Mouse (Mus musculus) brain, embryonic 18.5 days (tissue): ENCODE results near the gene Spata17.
A peak's percentile ranks its signal among the peaks of the same experiment; 100 is the strongest.
"Not testable (repeated sequence)": the region's sequence is repeated elsewhere in the genome, so short reads cannot be mapped to it uniquely, and the experiment has no call there.

ENCODE experiments used
- DNase-seq: peaks from one replicate; pipeline ENCODE4 v3.0.0-alpha.2; 2012; ENCODE audit warnings: low read depth, low spot score

Gene Spata17

DNA sequence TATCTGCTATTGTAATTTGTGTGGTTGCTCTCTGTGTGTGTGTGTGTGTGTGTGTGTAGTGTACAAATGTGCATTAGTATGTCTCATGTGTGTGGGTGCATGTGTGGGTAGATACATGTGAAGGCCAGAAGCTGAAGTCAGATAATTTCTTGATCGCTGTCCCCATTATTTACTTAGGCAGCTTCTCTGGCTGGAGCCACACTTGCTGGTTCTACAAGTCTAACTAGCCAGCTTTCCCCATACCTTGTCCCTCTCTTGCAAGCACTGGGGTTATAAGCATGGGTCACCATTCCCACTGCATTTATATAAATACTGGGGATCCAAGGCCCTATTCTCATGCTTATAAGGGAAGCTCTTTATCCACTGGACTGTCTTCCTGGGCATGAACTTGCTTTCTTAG is 39.3 kb downstream of the Spata17 start:
- no peak for DNase-seq

DNA sequence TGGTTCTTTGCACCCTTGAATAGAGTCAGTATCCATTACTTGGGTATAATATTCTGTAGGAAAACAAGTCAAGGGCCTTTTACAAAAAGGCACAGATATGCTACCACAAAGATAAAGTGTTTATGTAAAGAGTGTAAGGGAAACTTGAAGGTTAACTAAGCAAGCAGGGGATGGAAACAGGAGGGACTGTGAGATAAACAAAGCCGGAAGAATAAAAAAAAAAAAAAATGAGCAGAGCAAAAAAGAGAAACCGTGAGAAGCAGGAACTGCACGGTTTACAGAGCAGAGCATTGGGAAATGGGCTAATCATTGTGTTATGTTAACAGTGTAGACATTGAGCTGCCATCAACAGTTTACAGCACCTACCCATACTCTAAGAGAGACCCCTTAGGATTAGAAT is 44.9 kb downstream of the Spata17 start:
- DNase-seq = no peak

DNA sequence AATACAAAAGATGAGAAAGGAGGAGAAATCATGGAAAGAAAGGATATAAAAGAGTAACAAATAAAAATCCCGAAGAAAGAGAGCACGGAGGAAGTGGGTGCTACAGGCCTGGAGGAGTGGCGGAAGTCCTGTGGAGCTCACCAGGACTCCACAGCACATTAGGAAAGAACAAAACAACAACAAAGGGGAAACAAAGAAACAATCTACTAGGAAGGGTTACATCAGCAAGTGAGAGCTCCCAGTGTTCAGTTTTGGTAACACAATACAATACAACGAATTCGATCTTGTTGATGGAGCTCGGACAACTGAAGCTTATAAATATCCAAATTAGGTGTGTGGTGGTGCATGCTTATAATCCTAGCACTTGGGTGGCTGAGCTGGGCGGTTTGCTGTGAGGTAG is 45.6 kb downstream of the Spata17 start:
- no peak for DNase-seq

DNA sequence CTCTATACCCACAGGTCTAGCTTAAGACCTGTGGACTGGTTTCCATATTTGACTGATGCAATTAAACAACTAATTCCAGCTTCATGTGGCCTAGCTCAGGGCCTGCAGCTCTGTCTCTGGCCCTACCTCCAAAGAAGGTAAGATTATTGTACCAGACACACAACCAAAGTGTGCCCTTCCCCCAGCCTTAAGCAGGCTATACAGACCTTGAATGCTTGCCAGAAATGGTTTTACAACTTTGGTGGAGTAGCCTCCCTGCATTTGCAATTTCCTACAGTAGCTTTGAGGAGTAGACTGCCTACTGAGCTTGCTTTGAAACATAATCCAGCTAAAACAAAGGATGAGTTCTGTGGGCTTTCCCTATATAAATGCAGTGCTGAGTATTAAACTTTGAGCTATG is 51.7 kb downstream of the Spata17 start:
- no peak for DNase-seq

DNA sequence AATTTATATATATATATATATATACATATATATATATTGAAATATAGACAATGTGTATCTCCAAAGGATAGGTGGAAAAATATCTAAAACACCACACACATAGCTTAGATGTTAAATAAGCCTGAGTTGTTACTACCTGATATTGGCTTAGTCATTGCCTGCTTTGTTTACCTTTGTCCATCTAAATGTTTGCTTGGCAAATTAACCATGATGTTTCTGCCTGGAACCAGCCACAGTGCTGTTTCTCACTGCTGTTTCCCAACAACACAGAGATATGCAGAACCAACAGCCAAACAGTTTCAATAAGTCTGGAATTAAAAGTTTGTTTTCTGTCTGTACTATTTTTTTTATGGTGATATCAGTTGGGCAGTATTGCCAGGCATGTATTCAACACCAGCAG is 59.6 kb downstream of the Spata17 start:
- no peak for DNase-seq

DNA sequence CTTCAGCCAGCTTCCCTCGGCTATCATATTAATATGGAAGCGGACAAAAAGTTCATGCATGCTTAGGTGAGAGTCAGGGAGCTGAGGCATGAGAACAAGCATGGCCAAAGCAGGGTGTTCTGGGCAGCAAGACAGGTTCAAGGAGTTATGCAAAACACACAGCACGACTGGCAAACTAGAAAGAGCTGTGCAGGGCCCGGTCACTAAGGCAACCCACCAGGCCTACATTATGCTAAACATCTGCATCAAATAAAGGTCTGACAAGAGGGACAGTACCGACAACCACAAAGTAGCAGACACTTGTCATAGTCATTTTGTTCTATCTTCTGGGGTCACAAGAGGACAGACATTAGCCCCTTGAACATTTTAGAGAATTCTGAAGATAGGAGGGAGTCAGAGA is 61.6 kb downstream of the Spata17 start:
- no peak for DNase-seq

DNA sequence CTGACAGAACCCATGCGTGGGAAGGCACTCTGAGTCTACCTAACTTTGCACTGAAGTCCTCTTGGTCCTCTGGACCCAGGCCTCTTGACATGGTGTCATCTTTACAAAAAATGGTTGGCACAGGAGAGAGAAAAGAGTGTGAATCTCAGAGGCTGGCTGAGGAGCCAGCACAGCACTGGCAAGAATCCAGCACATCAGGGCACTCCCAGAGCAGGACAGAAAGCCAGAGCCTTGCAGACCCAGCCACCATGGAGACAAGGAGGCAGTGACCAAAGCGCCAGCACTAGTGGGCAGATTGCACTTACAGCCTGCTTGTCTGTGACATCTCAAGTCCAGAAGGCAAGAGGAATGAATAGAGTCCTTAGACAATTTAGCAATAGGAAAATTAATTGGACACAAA is 62.7 kb downstream of the Spata17 start:
- no peak for DNase-seq

DNA sequence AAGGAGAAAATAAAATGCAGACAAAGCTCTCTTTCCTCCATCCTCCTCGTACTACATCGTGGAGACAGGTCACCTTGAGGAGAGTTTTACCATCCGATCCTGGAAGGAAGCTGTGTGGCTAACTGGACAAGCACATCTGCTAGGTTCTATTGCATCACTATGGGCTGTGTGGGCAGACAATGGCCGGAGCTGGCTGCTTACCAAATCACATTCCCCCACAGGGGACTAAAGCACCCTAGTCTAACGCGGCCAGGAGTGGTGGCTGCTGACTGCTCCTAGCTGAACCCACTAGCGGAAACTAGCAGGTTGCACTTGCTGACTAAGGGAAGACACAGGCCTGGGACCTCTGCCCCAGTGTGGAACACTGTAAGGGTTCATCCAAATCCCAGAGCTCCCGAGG is 72.3 kb downstream of the Spata17 start:
- no peak for DNase-seq

DNA sequence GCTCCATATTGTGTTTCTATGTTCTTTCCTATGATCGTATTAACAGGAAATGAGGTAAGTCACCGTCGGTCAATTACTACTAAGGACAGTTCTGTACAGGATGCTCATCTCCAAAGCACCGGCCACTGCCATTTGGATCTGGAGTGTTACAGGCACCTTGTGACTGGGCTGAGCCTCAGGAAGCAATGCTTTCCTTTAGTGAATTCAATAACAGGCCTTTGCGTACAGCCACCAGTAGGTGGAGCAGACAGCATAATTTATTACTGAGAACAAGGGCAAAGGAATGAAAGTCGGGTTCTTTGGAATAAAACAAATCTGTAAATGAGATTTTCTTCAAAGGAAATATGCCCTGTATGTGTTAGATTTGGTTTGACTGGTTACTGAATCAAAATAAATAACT is 77.8 kb downstream of the Spata17 start:
- peak; percentile 43 for DNase-seq

DNA sequence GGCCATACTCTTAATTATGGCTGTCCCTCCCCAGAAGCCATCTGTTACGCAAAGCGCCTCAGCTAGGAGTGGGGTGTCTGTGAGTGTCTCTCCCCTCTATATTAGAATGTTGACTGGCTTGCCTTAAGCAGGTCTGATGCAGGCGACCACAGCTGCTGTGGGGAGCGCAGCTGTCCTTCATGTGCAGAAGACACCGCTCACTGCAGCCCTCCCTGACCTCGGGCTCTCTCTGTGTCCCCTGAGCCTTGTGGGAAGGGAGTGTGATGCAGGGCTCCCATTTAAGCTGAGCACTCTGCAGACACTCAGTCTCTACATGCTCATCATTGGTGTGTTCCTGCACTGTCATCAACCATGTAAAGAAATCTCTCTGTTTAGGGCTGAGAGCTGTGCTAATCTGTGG is 79.4 kb downstream of the Spata17 start:
- DNase-seq = no peak

DNA sequence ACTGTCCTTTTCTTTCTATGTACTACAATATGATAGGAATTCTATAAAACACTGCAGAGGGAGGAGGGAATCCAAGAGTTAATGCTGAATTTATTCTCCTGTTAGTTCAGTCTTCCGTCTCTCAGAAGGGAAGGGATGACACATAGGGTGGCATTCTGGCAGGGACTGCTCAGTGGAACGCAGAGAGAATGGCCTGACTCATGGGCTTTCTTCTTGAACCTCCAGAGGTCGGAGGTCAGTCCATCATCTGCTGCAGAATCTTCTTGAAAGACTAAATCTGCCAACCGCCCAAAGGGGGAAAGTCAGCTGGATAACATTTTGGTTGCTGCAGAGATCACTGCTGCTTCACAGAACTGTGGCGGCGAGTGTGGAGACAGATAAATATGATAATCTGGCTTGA is 81.4 kb downstream of the Spata17 start:
- no peak for DNase-seq

DNA sequence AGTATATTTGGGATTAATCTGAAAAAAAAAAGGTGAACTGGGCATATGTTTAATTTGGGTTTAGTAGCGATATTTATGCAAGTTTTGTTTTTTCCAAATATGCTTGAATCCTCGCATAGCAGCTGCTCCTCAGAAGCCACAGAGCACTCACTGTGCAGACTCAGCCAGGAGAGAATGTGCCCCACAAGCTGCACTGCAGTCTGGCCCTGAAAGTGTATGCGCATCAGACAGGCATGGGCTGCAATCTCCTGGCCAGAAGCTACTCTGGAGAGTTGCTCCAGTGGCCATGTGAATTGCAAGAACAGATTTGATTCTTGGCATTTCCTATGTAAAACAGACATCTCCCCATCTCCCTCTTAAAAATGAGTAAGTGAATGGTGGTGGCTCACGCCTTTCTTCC is 82.9 kb downstream of the Spata17 start:
- no peak for DNase-seq

DNA sequence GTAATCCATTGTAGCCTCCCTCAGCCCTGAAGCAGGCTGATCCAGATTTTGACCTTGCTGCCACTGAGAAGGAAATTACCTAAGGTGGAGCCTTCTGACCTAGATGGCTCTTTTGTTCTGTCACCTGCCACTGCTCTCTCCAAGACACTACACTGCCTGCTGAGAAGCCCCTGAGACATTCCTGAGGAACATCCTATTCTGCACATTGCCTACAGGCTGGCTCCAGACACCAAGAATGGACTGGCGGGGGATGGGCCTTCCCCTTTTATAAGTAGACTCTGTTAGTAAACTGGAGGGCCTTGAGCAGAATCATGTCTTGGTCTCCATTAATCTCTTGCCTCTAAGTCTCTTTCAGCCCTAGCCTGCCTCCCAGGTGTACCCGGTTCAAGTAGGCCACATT is 87.7 kb downstream of the Spata17 start:
- not testable (repeated sequence) for DNase-seq

DNA sequence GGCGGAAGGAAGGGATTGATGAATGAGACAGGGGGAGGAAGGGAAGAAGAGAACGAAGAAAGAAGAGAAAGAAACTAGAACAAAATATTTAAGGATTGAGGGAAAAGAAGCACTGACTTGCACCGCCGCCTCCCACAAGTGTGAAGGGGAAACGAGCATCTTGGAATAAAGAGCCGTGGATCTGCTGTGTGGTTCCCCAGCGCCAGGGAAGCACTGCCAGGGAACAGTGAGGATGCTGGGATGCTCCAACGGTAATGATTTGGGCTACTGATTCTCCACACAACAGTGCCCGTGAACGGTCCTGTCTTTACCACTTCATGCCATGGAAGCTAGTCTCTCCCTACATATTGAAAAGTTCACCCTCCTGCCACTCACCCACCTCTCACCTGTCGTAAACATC is 89.5 kb downstream of the Spata17 start:
- DNase-seq = no peak

DNA sequence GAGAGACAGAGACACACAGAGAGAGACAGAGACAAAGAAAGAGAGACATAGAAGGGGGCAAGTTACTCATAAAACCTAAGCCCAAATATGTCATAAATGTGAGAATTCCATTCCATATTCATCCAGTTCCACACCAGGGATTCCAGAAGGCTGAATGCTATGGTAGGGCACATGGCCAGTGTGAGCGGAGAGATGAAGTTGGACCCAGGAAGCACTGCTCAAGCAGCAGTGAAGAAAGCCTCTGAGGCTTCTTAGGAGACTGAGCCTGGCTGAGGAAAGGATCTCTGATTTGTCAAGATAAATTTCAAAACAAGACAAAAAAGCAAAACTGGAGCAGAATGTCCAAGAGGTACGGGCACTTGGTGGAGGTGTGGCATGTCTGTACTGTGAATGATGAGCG is 90.3 kb downstream of the Spata17 start:
- DNase-seq = no peak

DNA sequence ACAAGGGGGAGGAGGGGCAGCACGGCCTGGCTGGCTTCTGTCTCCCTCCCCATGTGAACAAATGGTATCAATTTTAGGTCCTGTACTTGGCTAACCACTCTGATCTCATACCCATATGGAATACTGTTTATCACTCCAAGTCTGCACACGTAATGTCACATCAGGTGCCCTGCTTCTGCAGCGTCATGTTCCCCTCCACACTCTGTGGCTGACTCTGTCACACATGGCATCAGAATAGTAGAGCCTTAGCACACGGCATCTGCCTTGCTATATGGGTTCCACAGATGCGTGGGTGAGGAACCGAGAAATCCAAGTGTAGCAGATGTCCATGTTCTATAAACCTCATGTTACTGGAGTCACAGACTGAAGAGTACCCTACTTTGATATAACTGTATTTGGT is 96.0 kb downstream of the Spata17 start:
- no peak for DNase-seq

DNA sequence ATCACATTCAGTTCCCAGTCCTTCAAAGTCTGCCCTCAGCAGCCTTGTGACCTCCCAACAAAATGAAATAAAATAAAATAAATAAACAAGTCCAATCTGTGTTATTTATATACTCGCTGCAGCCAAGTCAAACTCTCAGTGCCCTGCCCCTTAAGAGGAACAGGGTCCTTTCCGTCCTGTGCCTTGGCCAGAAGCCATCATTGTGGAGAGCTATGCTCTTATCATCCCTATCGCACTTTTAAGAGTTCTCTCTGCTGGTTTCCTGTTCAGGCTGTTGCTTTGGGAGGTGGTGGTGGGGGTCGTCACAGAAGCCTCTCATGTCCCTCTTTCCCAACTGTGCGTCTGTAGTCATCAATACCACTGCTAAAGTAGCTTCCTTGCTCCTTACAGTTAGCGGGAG is 97.2 kb downstream of the Spata17 start:
- DNase-seq = no peak

DNA sequence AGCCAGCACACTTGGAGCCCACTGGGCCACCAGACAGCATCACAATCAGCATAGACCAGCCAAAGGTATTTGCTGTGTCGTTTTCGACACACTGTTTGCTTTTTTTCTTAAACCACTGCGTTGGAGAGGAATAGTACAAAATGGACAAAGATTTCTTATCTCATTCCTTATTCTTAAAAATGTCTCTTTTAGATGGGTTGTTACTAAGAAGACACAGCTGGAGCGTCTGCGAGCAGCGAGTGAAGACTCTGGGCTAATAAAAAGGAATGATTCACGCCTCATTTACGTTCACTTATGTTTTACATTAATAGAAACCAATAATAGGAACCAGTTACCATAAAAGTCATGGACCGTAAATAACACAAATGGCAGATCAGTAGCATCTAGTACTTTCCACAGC is 101.5 kb downstream of the Spata17 start:
- DNase-seq = no peak

DNA sequence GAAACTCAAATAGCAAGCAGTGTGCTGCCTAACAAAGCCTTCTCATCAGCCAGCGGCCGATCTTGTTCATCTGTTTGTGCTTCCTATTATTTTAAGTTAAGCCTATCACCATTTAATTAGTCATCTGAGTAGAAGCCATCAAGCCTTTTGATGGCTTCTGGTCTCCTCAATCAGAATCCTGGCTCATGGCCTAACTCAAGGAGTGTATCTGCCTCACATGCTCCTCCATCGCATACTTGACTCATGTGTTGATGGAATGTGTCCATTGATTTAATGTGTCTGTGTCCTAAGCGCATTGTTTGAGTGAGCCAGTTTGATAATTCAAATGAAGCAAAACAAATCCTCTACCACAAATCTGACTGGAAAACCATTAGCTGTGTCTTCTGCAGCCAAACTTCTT is 113.1 kb downstream of the Spata17 start:
- no peak for DNase-seq

DNA sequence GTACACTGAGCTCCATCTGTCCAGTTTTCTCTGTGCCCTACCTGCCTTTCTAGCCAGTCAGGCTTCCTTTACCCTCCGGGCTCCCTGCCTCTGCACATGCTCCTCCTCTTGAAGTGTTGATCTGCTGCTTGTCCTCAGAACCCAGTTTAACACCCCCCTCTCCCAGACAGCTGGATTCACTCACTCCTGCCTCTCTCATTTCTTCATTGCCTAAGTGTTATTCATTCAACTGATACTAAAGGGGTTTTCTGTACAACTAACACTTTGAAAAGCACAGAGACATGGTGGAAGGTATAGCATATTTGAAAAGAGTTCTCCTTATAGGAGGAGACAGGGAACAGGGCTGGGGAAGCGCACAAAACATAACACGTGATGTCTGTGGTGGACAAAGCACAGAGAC is 114.1 kb downstream of the Spata17 start:
- no peak for DNase-seq

DNA sequence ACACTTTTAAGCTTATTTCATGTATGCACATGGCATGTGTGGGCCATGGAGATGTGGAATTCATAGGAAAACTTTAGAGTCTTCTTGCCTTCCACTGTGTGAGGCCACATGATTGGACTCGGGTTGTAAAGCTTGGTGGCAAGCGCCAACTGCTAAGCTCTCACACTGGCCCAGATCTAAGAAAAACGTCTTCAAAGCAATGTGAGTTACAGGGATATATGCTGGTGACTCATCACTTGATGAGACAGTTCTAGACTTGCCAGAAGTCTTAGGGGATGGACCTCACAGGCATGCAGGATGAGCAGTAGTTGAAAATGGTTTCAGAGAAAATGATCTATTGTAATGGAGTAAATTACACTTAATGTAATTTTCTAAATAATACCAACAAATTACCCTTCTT is 114.6 kb downstream of the Spata17 start:
- DNase-seq = no peak

DNA sequence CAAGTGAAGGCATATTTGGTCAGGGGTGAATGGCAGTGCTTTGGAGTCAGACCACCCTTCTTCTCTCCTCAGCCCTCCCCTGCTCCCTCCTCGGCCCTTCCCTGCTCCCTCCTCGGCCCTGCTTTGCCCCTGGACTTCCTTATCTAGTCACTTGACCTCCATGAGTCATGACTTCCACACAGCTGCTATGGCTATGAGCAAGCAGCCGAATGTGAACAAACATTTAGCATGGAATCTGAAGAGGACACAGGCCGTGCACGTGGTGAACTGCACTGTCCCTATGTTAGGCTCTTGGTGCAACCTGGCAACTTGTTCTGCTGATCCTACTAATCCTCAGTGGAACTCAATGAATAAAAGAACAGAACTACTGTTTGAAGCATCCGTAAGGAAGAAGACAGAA is 117.0 kb downstream of the Spata17 start:
- DNase-seq = no peak

DNA sequence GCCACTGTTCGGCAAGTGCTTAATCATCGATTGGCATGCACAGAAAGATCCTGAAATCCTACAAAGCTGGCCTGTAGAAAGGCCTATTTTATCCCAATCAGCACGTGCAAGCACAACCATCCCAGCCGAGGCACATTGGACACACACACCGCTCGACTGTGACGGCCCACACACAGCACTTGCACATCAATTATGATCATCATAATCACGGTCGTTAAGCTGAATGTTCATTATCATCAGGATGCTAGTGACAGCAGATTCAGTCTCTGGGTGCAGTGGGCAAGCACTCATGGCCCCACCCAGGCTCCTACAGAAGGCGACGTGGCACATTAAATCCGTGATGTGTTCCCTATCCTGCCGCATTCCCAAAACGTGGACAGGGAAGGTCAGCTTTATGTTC is 122.7 kb downstream of the Spata17 start:
- DNase-seq = no peak

DNA sequence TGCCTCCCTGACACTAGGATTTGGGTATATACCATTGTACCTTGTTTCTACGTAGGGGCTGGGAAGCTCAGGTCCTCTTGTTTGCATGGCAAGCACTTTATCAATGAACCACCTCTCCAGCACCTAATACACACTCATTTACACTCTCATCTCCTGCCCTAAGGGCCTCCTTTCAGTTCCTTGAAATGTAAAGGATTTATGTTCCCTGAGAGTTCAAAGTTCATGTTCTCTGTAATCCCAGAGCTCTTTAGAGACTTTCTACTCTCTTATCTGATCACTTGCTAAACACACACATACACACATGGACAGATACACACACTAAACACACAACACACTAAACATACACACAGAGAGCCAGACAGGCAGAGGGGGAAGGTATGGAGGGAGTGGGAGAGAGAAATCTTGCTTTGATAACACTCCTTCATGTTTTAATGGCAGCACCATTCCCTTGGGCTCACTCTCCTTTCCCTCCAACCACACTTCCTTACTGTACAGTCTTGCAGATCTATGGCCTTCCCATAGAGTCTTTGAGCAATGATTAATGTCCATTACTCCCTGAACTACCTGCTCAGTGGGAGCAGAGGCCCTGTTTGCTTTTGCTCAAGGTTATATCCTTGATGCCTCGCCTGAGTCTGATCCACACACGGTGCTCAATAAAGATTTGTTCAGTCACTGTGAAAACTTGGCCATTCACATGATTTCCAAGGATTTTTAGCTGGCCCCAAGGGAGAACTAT is 126.4 kb downstream of the Spata17 start:
- DNase-seq = no peak
